Mouse (Mus musculus) kidney, postnatal 4 days (tissue): ENCODE measurements at regions not wholly inside any gene's neighbourhood (a gene's known extent, or its start where the extent isn't known, plus 50 kb on each side); places are given as distances from the start of the nearest gene placed in this dataset.
"Not testable (repeated sequence)": the region's sequence is repeated elsewhere in the genome, so short reads cannot be mapped to it uniquely, and the experiment has no call there.

Experiments used
- DNase-seq, 2 experiments: peaks; one replicate each; pipeline ENCODE4 v3.0.0; 2021; ENCODE audit warnings: mixed read lengths in 2 of 2

DNA sequence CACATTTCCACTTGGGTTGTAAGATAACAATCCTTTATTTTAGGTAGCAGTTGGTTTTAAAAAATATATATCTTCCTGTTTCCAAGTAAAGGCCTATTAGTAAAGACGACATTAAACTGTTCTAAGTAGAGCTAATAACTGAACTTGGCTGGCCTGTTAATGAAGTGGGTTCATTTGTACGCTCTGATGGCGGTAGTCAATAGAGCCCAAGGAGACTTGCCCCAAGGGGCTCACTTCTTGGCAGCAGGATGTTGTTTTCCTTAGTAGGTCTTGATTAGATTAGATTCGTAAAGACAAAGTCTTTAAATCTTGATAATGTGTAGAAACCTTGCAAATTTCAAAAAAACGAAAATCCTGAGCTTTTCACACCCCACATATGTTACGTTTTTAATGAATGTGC is 135.4 kb upstream of the Rapgef5 start:
- no peak for DNase-seq

DNA sequence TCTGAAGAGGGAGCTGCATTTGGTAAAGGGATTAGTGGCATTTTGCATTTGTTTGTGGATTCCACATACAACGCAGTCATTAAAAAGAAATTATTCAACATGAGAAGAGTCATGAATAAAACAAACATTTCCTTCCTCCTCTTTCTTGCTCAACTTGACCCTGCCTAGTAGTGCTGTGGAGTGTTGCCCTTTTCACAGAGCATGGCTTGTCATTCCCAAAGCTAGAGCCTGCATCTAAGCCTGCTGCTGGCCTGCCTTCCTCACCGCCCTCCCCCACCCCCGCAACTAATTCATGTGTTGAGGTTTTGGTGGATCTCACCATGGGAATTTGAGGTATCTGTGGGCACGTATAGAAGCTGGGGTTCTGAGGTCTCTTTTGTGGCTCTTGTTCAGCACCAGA is 133.6 kb upstream of the Rapgef5 start:
- not testable (repeated sequence) for DNase-seq

DNA sequence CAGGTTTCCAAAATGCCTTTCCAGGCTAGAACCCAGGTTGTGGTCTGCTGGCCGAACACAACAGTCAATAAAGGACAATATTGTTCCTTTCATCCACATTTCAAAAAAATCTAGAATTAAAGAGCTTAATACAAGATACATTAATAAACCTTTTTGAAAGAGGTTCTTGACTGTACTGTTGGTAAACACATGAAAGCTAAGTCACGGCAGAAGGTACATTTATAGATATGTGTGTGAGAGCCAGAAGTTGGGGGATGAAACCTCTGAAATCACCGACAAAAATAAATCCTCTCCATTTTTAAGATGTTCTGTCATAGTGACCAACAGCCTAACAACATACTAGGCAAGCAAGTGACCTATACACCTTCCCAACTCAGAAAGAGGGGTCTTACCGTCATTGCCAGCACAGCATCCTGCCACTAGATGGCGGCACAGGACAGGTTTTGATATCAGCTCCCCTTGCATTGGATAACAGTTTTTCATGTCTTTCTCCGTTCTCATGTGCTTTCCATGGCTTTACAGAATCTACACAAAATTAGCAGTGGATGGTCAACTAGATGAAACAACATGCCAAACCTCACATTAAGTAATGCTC is 131.1 kb upstream of the Rapgef5 start:
- peak; percentile 90 to 91 for DNase-seq

DNA sequence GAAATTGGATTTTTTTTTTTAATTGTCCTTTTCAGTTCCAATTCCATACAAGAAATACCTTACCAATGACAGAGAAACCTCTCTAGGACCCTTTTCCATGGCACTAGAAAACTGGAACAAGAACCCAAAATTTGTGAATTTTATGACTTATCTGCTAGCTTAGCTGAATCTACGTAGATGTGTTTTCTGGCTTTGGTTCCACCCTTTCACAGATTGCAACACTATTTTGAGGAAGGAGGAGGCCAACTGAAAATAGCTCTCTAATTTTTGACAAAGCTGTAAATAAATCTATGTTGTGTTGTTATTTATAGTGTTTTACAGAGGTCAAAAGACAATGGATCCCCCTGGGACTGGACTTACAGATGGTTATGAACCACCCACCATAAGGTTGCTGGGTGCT is 130.6 kb upstream of the Rapgef5 start:
- DNase-seq: no peak

DNA sequence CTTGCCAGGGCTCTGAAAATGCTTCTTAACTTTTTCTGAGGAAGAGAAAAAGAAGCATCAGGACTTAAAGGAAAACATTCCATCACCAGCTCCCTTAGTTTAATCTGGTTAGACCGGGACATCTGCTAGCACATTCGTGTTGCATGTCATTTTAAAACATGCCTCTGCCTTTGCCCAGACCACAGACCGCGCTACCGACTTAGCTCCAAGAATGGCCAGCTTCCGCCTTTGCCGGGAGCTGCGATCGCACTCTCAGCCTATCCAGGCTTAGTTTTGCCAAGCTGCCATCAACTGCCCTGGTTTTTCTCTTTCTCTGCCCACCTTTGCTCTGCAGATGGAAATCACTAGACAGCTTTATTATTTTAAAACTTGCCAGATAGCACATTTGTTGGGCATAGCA is 129.3 kb upstream of the Rapgef5 start:
- DNase-seq: no peak

GRCm38 (mm10) chr12:117389516-117390347 is 126.5 kb upstream of the Rapgef5 start:
- peak; percentile 50 for DNase-seq

DNA sequence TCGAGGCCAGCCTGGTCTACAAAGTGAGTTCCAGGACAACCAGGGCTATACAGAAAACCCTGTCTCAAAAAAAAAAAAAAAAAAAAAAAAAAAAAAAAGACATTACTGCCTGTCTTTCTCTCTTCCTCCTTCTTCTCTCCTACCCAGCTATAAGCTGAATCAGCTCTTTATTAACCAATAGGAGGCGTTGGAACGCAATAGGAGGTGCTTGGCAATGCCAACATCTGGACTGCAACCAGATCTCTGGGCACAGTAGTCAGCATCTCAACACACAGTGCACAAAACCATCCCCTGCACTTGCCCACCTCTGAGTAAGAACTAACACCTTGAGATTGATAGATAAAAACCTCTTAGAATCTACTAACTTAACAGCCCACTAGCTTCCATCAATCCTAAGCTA is 118.8 kb upstream of the Rapgef5 start:
- DNase-seq: no peak

- DNase-seq: peak; percentile 85 to 87
These were observed 112.6 kb upstream of the Rapgef5 start for GRCm38 (mm10) chr12:117403513-117404156.

- DNase-seq: peak; percentile 10 to 24
These were observed 112.0 kb upstream of the Rapgef5 start for GRCm38 (mm10) chr12:117404157-117404752.

- no peak for DNase-seq
These were observed 109.4 kb upstream of the Rapgef5 start for GRCm38 (mm10) chr12:117406832-117407231.

DNA sequence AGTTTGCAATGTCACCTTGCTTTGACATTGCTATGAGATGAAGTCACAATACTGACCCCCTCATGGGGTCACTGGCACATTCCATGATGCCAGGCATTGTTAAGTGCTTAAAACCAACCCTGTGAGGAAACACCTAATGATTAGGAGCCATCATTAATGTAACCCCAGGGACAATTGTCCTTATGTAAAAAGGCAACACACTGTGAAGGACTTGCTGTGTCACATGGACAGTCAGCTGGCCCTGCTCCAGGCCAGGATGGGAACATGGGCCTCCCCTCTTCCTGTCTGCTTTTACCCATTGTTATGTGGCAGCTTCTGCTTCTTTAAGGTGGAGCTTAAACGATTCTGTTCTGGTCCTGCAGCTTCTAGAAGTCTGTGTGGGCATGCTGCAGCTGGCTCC is 105.7 kb upstream of the Rapgef5 start:
- peak; percentile 44 to 67 for DNase-seq

DNA sequence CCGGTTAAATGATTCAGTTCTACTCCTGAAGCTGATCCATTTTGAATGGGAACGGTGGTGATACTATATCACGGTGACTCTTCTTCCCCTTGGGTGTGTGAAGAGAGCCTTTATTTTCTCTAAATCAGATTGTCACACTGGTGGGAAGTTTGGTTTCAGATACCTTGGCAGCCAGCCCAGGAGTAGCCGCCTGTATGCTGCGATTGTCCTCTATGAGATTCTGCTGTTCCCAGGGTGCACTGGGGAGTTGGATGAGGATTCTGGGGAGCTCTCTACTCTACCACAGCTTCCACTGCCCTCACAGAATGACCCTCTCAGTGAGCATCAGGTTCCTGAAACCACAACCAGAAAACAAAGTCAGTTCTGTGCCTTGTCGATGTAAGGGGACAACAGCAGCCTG is 104.0 kb upstream of the Rapgef5 start:
- peak; percentile 53 to 63 for DNase-seq

- DNase-seq: no peak
These were observed 103.3 kb upstream of the Rapgef5 start for GRCm38 (mm10) chr12:117412779-117413505.

- no peak for DNase-seq
These were observed 102.3 kb upstream of the Rapgef5 start for GRCm38 (mm10) chr12:117414020-117414419.

GRCm38 (mm10) chr12:117415146-117415545 is 101.1 kb upstream of the Rapgef5 start:
- DNase-seq: no peak

DNA sequence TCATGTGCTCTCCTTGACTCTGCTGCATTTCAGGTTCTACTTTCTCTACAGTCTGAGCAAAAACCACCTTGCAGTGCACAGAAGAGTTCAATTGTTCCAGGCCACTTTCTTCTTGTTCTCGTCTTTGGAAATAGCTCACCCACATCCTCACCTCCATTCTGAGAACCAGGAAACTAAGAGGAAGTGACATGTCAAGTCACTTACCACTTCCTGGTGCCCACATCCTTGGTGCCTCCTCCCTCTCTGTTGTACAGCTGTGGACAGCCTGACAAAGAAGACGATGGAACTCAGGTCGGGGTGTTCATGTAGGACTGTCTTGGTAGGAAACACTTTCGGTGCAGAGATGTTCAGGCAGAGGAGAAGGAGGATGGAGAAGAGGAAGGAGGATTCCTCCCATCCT is 98.3 kb upstream of the Rapgef5 start:
- DNase-seq: no peak

DNA sequence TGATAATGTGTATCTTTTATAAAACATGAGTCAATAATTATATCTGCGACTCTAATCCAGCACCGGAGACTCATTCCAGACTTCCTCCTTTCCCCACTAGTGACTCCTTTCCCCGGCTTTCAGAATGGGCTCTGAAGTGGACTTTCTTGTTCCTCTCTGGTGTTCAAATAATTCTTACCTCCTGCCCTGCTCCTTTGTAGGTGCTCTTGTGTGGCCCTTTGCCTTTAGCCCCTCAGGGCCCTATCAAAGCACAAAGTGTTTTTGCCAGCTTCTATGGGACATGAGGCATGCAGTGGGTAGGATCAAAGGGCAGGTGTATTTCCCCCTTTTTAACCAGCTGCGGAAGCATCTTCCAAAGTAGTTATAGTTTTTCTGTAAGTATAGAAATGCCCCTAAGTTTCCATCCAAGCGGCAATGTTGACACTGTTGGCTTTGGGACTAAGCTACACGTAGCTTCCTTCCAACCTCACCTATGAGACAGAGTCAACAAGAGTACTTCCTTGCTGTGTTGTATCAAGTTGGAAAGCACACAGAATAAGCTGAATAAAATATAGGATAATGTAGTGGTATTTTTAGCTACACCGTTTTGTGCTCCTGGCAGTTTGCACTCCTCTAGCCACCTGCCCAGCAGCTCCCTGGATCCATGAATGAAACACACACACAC is 93.8 kb upstream of the Rapgef5 start:
- DNase-seq: no peak

GRCm38 (mm10) chr12:117425363-117426031 is 90.8 kb upstream of the Rapgef5 start:
- no peak for DNase-seq

GRCm38 (mm10) chr12:117427431-117427830 is 88.8 kb upstream of the Rapgef5 start:
- peak; percentile 54 to 68 for DNase-seq

- DNase-seq: no peak
These were observed 85.4 kb upstream of the Rapgef5 start for GRCm38 (mm10) chr12:117430886-117431285.

DNA sequence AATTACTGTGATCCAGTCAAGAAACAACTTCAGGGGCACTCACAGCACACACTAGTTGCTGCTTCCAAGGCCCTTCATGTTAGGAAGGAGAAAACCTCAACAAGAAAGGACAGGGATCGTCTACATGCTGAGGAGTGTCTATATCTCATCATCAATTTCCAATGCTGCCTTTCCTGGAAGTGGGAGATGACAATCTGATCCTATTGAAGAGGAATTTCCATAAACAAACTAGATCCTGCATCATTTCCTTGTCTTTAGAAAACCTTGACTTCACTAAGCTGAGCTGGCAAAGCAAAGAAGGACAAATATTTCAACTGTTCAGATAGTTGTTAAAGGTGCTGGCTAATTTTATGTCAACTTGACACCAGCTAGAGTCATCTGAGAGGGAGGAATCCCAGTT is 83.5 kb upstream of the Rapgef5 start:
- no peak for DNase-seq

DNA sequence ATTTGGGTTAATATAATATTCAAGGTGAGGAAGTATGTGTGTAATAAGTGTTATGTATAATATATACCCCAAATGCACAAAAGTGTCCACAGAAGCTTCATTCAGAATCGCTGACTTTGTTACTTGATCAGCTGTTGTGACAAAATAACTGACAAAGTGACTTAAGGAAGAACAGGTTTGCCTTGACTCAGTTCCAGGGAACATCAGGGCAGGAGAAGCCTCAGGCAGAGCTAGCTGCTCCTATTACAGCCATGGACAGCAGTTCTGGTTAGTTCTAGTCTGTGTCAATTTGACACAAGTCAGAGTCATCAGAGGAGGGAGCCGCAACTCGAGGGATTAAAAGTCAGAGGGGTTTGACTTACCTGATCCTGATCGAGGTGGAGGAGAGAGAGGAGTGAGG is 79.3 kb upstream of the Rapgef5 start:
- no peak for DNase-seq
